Mouse (Mus musculus) ES-Bruce4 (cell line): ENCODE results near the gene Olfr533. TPM values are rescaled to one million over a fixed set of nuclear protein-coding genes. Genes with fewer than 3 reads are reported as not detected.
"Not testable (repeated sequence)": the region's sequence is repeated elsewhere in the genome, so short reads cannot be mapped to it uniquely, and the experiment has no call there.

Source experiments
- H3K27ac ChIP-seq: 2 replicates; pipeline ENCODE4 v1.5.1; 2012; ENCODE audit warnings: low read length, inconsistent platforms; ENCODE audit not compliant: insufficient read depth
- H3K27me3 ChIP-seq: 2 replicates; pipeline ENCODE4 v1.6.1; 2012; ENCODE audit warnings: mild to moderate bottlenecking, low read length, inconsistent platforms; ENCODE audit not compliant: control insufficient read depth, poor library complexity, insufficient read depth, severe bottlenecking
- H3K36me3 ChIP-seq: 2 replicates; pipeline ENCODE4 v1.6.1; 2012; ENCODE audit warnings: inconsistent platforms, mild to moderate bottlenecking, low read length, moderate library complexity; ENCODE audit not compliant: control insufficient read depth, poor library complexity, insufficient read depth, severe bottlenecking
- H3K4me1 ChIP-seq: one replicate; pipeline ENCODE4 v1.8.1; 2011; ENCODE audit warnings: low read length; ENCODE audit not compliant: control insufficient read depth, insufficient read depth
- H3K4me3 ChIP-seq: 2 replicates; pipeline ENCODE4 v1.5.1; 2011; ENCODE audit warnings: low read depth, mild to moderate bottlenecking, low read length
- H3K9ac ChIP-seq: 2 replicates; pipeline ENCODE4 v1.6.1; 2012; ENCODE audit warnings: low read depth, mild to moderate bottlenecking, inconsistent platforms; ENCODE audit not compliant: poor library complexity, severe bottlenecking
- H3K9me3 ChIP-seq: replicated peaks from 2 replicates; pipeline ENCODE4 v1.6.1; 2012; ENCODE audit warnings: mild to moderate bottlenecking, low read length, inconsistent platforms; ENCODE audit not compliant: control insufficient read depth, poor library complexity, insufficient read depth, severe bottlenecking
- CTCF ChIP-seq: IDR thresholded peaks from one replicate; pipeline ENCODE4 v1.8.1; 2011; ENCODE audit warnings: low read depth, low read length
- EP300 ChIP-seq: IDR thresholded peaks from 2 replicates; pipeline ENCODE4 v1.6.1; 2011; ENCODE audit warnings: low read depth, low read length; ENCODE audit not compliant: insufficient read depth
- POLR2A ChIP-seq: IDR thresholded peaks from one replicate; pipeline ENCODE4 v1.8.1; 2011; ENCODE audit warnings: low read length; ENCODE audit not compliant: insufficient read depth
- polyA plus RNA-seq: library from polyadenylated mRNA; stranded (reverse); fragments of >200 nt; gene quantifications from 2 replicates; pipeline ENCODE4 v1.2.4, GENCODE M21; 2011; ENCODE audit warnings: low read depth; ENCODE audit not compliant: missing spikeins, insufficient read depth, insufficient read length

The Olfr533 gene
- polyA plus RNA-seq, result not detected in 2 replicates

DNA sequence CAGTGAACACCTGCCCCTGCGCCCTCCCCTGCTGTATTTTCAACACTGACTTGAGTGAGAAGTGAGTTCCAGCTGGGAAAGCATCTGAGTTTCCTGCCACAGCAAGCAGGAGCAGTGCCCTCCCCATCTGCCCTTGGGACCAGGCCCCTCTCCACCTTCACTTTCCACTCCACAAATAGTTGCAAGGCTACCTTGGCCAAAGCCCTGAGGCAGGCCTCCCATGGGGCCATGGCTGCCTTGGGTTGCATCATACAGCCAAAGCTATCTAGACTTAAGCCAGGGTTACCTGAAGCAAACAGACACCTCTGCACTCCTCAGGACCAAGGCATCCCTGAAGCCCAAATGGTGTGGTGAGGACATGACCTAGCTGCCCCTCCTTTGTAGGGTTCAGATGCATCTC, at the start of gene Olfr533:
Gene Olfr533, plus strand, starts transcription at position 301 of the 400 bp plus-strand sequence.
- not testable (repeated sequence) for H3K36me3 ChIP-seq, H3K27ac ChIP-seq, H3K9me3 ChIP-seq, H3K27me3 ChIP-seq, H3K4me3 ChIP-seq, H3K9ac ChIP-seq, H3K4me1 ChIP-seq

DNA sequence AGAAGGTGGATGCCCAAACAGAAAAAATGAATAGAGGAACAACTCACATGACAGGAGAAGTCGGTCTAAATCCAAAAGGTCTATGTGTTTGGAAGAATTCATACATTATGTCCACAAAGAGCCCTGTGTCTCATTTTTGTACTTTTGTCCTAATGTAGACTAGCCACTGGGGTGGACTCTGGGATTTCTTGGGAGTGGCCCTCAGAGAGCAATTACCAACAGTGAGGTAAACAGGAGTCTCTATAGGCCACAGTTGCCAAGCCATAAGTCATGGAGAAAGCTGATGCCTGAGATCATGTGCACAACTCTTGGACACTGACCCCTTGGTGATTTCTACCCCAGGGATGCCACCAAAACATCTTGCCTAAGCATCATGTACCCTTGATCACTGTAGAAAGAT, 41.6 kb upstream of the Olfr533 start, which contains the start of gene Olfr532:
Gene Olfr532, minus strand, starts transcription at position 101 of the 400 bp plus-strand sequence.
- no peak within 1 kb of the TSS for H3K4me3 ChIP-seq
- H3K4me1 ChIP-seq, result no peaks in the 10 kb centered on the region
- no peaks in the 10 kb centered on the region for H3K36me3 ChIP-seq
- H3K9me3 ChIP-seq, result no peaks in the 10 kb centered on the region
- no peak within 1 kb of the TSS for H3K9ac ChIP-seq
- H3K27me3 ChIP-seq, result no peaks in the 10 kb centered on the region
- TF ChIP-seq EP300 (no peak), POLR2A (no peak), CTCF (no peak)
- H3K27ac ChIP-seq, result no peak within 1 kb of the TSS

DNA sequence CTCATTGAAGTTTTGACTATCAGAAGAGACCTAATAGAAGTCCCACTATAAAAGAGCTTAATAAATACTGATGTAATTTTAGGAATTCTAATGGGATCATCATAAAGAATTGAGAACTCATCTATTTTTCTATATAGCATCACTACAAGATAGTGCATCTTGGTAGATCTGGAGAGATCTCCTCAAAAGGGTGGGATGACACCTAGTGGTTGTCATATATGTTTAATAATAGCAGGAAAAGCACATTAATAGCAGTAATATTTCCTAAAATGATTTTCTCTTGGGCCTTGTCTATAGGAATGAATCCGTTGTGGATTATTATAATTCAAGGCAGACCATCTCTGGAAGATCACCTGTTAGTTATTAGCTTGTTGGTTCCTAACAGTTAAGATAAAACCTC, 20.0 kb upstream of the Olfr533 start:
- Histone ChIP-seq H3K4me1 (no peaks in the 10 kb centered on the region), H3K27me3 (no peaks in the 10 kb centered on the region), H3K9ac (no peak overlapping the region), H3K4me3 (no peak overlapping the region), H3K27ac (no peak overlapping the region), H3K9me3 (no peaks in the 10 kb centered on the region), H3K36me3 (no peaks in the 10 kb centered on the region)
- TF ChIP-seq CTCF, result no peak
- no peak for TF ChIP-seq POLR2A
- no peak for TF ChIP-seq EP300

DNA sequence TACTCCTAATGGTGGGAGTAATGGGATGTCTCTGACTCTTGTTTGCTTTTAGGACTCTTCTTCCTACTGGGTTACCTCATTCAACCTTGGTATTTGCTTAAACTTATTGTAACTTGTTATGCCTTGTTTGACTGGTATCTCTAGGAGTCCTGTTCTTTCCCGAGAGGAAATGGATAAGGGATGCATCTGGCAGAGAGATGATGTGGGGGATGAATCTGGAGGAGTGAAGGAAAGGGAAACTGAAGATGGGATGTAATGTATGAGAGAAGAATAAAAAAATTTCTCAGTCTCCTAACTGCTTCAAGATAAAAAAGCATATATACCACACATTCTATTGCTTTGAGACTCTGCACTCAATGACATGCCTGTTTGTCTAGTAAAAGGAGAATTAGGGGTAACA, 14.7 kb downstream of the Olfr533 start:
- Histone ChIP-seq H3K9me3 (no peaks in the 10 kb centered on the region; the same call in 1 of the 2 replicates), H3K4me3 (no peak overlapping the region), H3K36me3 (no peaks in the 10 kb centered on the region), H3K27me3 (no peaks in the 10 kb centered on the region), H3K27ac (no peak overlapping the region), H3K9ac (no peak overlapping the region), H3K4me1 (no peaks in the 10 kb centered on the region)
- TF ChIP-seq EP300, result no peak
- TF ChIP-seq CTCF, result no peak
- no peak for TF ChIP-seq POLR2A

DNA sequence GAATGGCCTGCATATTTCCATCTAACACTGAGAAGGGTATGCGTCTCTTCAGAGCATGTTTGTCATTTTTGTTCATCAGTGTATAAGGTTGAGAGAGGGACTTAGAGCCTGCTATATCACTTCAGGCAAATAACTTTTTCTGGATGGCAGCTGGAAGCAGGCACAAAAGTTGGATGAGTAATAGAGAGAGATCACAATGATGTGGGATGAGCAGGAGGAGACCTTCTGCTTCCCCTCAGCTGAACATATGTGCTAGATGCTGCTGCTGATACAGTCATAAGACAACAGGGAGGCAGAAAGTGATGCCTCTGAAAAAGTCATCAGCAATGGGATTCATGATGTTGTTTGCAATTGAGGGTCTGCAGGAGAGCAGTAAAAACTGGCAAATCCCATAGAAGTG, 15.6 kb downstream of the Olfr533 start:
- Histone ChIP-seq H3K36me3 (no peaks in the 10 kb centered on the region), H3K4me1 (no peaks in the 10 kb centered on the region), H3K9ac (no peak overlapping the region), H3K27ac (no peak overlapping the region), H3K27me3 (no peaks in the 10 kb centered on the region), H3K9me3 (no peaks in the 10 kb centered on the region; the same call in 1 of the 2 replicates), H3K4me3 (no peak overlapping the region)
- no peak for TF ChIP-seq CTCF
- no peak for TF ChIP-seq EP300
- no peak for TF ChIP-seq POLR2A

DNA sequence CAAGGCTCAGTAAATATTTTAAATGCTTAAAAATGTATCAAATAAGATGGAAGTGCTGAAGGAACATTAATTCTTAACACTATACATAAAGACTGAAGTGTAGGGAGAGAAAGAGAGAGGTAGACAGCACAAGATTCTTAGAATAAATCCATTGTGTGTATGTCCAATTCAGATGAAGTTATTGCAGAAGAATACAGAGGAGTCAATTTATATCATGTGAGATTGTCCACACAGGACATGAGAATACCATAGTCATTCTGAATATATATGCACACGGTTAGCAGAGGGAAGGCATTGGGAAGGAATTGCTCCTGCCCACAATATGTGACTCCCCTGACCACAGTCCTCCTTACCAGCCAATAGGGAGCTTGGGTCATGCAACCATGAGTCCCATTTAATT, 20.7 kb downstream of the Olfr533 start, which contains the start of gene Olfr535:
Gene Olfr535, plus strand, starts transcription at position 301 of the 400 bp plus-strand sequence.
- no peak for TF ChIP-seq EP300
- H3K9me3 ChIP-seq, result no peaks in the 10 kb centered on the region
- H3K27ac ChIP-seq, result no peak within 1 kb of the TSS
- H3K27me3 ChIP-seq, result no peaks in the 10 kb centered on the region
- H3K4me3 ChIP-seq, result no peak within 1 kb of the TSS
- no peaks in the 10 kb centered on the region for H3K4me1 ChIP-seq
- no peak within 1 kb of the TSS for H3K9ac ChIP-seq
- H3K36me3 ChIP-seq, result no peaks in the 10 kb centered on the region

DNA sequence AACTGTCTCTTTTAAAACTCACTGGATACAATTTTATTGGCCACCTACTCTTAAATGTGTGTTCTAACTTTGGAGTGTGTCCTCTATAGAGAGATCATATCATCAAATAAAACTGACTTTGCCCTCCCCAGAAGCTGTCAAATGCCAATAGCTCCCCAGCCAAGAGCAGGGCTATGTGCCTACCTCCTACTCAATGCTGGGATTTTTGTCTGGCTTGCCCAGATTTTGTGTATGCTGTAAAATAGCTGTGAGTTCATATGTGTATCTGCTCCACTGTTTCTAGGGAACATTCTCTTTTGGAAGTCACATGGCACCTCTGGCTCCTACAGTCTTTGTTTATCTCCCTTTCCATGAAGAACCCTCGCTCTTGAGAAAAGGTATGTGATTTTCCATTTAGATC, 25.8 kb downstream of the Olfr533 start:
- Histone ChIP-seq H3K9me3 (no peaks in the 10 kb centered on the region), H3K4me1 (no peaks in the 10 kb centered on the region), H3K9ac (no peak overlapping the region), H3K27ac (no peak overlapping the region), H3K27me3 (no peaks in the 10 kb centered on the region), H3K4me3 (no peak overlapping the region), H3K36me3 (no peaks in the 10 kb centered on the region)
- TF ChIP-seq POLR2A (no peak), CTCF (no peak), EP300 (no peak)
